Mouse (Mus musculus): Measurements from ENCODE around the gene Hist2h4. TPM values are rescaled to one million over a fixed set of nuclear protein-coding genes. Genes with fewer than 3 reads are reported as not detected.

Hist2h4 gene
- total RNA-seq, 1 experiment from 2014 or later: 61.8 TPM

DNA sequence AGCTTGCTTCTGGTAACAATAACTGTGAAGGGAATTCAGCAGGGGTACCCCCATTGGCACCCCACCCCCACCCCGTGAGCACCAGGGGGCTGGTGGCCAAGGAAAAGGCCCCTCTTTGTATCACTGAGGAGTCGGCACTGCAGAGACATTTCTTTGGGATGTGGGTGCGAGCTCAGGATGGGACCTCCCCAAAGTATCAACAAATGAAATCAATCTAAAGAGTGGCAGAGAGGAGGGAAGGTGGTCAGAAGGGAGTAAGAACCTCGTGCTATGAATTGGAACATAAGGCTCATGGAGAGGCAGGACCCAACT lies 14.1 kb downstream of the Hist2h4 start:
- ATAC-seq (ENCODE audit: extremely low read depth, insufficient number of reproducible peaks, low FRiP score, poor library complexity, severe bottlenecking): no peak

DNA sequence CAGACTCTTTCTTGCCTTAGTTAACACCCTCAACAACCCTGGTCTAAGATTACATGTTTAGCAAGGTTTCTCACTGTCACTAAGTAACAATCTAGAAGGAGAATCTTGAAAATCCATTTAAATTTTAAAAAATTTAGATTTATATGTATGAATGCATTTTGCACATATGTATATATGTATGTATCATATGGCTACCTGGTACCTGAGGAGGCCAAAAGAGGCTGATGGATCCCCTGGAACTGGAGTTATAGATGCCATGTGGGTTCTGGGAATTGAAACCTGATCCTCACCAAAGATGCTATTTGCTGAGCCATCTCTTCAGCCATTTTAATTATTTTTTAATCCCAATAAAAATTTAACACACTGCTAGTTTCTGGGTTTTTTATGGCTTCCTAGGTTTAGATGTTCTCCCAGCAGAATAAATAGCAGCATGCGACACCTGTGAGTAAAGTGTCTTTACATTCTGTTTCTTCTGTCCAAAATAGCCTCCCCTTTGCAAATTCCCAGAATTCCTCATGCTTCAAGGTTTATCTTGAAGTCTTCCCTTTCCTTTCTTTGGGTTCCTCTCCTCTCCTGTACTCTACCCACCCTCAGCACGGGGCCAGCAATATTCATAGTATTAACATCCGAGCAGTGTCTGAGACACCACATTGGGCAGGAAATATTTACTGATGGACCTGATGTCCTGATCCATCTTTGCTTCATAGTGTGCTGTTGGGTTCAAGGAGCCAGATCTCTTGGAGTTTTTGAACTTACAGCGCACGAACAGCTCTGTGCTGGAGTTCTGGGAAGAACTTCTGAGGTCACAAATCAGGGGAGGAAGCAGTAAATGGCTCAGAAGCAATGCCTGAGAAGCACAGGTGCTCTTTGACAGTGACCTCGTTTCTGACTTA lies 14.7 kb downstream of the Hist2h4 start:
- ATAC-seq (ENCODE audit: extremely low read depth, insufficient number of reproducible peaks, low FRiP score, poor library complexity, severe bottlenecking): no peak

DNA sequence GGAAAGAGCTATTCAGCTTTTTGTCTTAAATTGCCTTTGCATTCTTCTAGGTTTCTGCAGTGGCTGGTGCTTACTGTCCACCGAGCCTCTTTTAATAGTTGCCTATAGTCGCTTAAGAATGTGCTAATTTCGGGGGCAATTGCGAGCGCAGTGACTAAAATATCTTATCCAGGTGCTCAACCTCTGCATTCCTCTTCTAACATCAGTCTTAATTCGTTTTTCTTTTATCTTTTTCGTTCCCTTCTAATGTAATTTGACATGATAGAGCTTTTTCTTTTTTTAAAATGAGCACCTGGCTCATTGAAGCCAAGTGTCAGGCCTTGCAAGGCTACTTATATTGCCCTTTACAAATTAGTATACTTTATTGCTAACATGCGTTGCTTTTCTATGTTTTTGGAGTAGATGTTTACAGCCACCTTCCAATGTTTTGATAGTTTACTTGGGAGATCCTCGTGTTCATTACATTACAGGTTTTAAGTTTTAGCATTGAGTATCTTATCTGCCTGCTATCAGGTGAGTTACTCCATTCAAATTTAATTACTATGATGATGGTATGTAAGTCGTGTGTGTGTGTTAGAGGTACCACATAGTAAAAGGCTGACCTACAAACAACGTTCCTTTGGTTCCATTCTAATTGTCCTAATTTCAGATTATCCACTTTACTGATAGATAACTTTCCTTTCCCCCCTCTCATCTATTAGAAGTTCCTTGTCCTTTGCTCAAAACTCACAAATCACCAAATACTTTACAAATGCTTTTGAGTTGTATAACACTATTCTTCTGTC lies 15.6 kb downstream of the Hist2h4 start:
- no peak for ATAC-seq (ENCODE audit: extremely low read depth, insufficient number of reproducible peaks, low FRiP score, poor library complexity, severe bottlenecking)

DNA sequence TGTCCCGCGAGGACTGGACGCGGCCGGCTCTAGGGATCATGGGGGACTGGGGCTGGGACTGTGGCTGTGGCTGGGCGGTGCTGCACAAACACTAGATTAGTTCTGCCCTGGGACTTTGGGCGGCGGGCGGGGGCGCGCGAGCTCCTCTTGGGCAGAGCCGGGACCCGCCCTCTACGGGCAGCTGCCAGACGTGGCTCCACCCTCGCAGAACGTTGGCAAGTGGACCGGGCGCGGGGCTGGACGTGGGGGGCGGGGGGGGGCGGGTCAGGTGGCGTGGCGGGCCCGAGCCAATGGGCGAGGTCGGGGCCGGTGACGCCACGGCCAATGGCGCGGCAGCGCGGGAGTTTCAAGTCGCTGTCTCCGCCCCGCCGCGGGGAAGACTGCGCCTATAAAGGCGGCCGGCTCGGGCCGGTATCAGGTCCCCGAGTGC lies 16.7 kb downstream of the Hist2h4 start, which contains the start of gene Hist2h3c1:
Gene Hist2h3c1 (plus strand): TSS at position 259 of the 430 bp plus-strand sequence.
- peak; percentile 79 for ATAC-seq (ENCODE audit: extremely low read depth, insufficient number of reproducible peaks, low FRiP score, poor library complexity, severe bottlenecking)

DNA sequence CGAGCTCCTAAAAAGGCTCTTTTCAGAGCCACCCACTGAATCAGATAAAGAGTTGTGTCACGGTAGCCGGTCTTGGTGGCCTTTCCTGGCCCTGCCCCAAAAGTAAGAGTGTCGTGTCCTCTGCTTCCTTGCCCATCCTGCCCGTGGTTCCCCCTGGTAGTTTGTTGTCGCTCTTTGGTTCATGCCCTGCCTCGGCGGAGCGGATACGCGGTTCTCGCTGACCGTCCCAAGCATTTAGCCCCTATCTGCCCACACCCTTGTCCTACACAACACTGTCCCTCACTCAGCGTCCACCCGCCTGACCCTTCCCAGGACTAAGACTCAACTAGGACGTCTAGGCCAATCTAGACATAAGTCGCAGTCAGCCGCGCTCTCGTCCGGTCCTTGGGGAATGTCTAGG lies 17.1 kb downstream of the Hist2h4 start:
- ATAC-seq (ENCODE audit: extremely low read depth, insufficient number of reproducible peaks, low FRiP score, poor library complexity, severe bottlenecking): 0 out of 2 replicates have a peak, but pooled peaks have one; percentile 2

DNA sequence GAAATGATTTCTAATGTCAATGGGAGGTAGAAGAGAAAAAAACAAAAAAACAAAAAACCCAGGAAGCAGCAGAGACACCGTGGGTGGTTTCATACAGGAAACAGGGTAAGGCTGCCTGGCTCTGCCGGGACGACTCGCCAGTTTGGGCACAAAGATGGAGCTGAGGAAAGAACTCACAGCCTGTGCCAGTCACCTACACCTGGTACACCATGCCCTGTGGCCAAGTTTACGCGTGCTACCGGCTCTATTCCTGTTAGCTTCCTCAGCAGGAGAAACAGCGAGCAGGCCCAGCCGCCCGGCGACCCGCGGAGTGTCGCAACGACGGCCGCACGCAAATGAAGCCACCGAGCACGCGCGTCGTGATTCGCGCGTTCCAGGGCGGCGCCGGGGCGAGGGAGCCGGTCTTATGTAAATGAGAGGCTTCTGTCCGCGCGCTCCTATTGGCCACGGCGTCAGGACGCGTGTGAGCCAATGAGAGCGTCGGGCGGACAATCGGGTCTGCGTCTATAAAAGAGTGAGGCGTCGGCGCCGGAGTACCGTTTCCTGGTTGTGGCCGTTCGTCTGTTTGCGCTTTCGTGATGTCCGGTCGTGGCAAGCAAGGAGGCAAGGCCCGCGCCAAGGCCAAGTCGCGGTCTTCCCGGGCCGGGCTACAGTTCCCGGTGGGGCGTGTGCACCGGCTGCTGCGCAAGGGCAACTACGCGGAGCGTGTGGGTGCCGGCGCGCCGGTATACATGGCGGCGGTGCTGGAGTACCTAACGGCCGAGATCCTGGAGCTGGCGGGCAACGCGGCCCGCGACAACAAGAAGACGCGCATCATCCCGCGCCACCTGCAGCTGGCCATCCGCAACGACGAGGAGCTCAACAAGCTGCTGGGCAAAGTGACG lies 17.9 kb downstream of the Hist2h4 start, which contains the start of gene Hist2h2aa1:
Gene Hist2h2aa1 (plus strand): TSS at position 495 of the 884 bp plus-strand sequence.
- peak; percentile 79 for ATAC-seq (ENCODE audit: extremely low read depth, insufficient number of reproducible peaks, low FRiP score, poor library complexity, severe bottlenecking)

DNA sequence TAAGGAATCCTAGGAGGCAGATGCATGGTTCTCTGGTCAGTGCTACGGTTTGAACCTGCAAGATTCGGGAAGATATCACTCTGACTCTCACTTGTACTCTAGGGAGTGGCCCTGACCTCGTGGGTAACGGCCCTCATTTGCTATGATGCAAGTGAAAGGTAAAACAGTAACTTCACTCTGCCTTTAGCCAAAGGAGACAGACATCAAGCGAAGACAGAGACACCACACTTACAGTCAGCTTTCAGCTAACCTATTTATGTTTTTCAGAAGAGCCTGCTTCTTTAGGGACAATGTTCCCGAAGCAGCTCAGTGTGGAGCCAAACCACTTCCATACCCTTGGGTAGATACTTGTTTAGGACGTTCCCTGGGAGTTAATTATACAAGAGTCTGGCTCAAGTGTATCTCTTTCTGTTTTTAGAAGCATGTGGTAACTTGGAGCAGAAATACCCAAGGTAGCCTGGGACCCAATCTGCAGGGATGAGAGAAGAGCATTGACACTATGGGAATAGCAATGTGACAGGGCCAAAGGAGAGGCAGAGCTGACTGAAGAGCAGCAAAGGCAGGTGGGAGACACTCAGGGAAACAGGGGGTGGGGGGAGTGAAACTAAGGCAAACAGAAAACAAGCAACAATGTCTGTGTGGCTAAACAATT lies 19.1 kb downstream of the Hist2h4 start:
- ATAC-seq (ENCODE audit: extremely low read depth, insufficient number of reproducible peaks, low FRiP score, poor library complexity, severe bottlenecking): no peak

DNA sequence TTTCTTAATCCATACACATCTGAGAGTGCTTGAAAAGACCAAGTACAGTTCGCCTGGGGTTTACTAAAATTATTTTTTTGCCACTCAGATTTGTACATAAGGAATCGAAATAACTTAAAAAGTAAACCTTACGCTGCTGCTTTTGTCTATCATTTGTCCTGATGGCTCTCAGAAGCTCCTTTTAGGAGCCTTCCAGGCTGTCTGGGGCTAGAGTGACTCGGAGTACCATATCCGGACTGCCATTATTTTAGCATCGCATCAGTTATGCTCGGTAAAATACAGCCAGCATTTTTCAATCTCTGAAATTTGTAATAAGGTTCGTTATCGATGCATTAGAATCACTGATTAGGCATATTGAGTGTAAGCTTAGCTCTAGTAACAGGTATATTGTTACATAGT lies 22.3 kb downstream of the Hist2h4 start:
- ATAC-seq (ENCODE audit: extremely low read depth, insufficient number of reproducible peaks, low FRiP score, poor library complexity, severe bottlenecking): no peak

DNA sequence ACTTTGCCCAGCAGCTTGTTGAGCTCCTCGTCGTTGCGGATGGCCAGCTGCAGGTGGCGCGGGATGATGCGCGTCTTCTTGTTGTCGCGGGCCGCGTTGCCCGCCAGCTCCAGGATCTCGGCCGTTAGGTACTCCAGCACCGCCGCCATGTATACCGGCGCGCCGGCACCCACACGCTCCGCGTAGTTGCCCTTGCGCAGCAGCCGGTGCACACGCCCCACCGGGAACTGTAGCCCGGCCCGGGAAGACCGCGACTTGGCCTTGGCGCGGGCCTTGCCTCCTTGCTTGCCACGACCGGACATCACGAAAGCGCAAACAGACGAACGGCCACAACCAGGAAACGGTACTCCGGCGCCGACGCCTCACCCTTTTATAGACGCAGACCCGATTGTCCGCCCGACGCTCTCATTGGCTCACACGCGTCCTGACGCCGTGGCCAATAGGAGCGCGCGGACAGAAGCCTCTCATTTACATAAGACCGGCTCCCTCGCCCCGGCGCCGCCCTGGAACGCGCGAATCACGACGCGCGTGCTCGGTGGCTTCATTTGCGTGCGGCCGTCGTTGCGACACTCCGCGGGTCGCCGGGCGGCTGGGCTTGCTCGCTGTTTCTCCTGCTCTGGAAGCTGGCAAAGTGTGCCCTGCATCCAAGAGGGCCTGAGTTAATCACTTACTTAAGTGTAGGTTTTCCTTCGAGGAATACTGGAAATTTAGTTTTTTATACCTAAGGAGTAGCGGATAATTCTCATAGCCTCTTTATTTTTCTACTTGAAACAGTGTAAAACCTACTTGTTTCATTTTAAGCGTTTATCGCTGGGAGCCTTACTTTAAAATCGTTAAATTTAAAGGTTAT lies 22.9 kb downstream of the Hist2h4 start, which contains the start of gene Hist2h2aa2:
Gene Hist2h2aa2 (minus strand): TSS at position 328 of the 850 bp plus-strand sequence.
- ATAC-seq (ENCODE audit: extremely low read depth, insufficient number of reproducible peaks, low FRiP score, poor library complexity, severe bottlenecking): peak; percentile 77

DNA sequence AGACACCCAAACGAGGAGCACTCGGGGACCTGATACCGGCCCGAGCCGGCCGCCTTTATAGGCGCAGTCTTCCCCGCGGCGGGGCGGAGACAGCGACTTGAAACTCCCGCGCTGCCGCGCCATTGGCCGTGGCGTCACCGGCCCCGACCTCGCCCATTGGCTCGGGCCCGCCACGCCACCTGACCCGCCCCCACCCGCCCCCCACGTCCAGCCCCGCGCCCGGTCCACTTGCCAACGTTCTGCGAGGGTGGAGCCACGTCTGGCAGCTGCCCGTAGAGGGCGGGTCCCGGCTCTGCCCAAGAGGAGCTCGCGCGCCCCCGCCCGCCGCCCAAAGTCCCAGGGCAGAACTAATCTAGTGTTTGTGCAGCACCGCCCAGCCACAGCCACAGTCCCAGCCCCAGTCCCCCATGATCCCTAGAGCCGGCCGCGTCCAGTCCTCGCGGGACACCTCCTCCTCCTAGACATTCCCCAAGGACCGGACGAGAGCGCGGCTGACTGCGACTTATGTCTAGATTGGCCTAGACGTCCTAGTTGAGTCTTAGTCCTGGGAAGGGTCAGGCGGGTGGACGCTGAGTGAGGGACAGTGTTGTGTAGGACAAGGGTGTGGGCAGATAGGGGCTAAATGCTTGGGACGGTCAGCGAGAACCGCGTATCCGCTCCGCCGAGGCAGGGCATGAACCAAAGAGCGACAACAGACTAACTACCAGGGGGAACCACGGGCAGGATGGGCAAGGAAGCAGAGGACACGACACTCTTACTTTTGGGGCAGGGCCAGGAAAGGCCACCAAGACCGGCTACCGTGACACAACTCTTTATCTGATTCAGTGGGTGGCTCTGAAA lies 23.9 kb downstream of the Hist2h4 start, which contains the start of gene Hist2h3c2:
Gene Hist2h3c2 (minus strand): TSS at position 174 of the 840 bp plus-strand sequence.
- peak; percentile 80 for ATAC-seq (ENCODE audit: extremely low read depth, insufficient number of reproducible peaks, low FRiP score, poor library complexity, severe bottlenecking)

DNA sequence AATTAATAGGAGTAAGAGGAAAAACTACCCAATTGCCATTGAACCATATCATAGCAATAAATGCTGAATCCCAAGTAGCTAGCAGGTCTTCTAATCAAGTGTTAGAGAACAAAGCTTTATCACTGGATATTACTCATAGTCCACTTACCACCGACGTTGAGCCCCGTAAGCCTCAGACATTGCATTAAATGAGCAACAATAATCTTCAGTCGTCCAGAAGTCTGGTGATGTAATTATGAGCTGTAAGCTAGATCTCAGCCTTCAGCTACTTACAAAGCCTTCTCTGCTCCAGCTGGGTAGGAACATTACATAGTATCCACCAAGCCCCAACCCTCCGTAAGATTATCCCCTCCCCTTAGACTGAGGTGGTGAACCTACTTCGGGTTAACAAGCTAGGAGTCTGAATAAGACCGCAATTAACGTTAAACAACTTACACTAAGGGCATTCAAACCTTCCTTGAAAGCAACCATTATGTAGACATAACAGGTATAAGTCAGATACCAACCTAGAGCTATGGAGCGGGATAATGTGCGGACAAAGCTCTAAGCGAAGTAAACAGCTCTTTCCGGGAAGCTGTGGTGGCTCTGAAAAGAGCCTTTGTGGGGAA lies 25.1 kb downstream of the Hist2h4 start:
- no peak for ATAC-seq (ENCODE audit: extremely low read depth, insufficient number of reproducible peaks, low FRiP score, poor library complexity, severe bottlenecking)

DNA sequence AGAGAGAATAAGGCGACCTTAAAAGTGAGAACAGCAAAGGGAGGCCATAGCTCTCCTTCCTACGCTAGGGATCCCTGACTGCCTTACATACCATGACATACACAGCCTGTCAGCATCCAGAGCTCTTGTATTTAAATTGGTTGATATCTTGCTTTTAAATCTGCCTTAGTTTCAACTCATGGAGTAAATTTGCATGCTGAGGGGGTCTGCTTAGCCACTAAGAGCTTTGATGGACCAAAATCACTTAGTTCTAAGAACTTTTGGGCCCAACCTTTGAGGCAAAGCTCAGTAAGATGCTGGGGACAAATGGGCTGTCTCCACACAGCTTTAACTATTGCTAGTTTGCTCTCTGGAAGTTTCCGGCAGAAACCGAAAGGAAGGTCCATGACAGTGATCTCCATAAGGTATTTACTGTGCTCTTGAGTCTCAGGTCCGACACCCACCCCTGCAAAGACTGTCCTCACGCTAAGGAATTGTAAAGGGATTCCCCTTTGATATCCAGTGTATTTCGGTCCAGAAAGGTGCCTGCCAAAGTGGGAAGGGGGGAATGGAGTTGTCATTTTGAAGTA lies 25.7 kb downstream of the Hist2h4 start:
- ATAC-seq (ENCODE audit: extremely low read depth, insufficient number of reproducible peaks, low FRiP score, poor library complexity, severe bottlenecking): no peak

DNA sequence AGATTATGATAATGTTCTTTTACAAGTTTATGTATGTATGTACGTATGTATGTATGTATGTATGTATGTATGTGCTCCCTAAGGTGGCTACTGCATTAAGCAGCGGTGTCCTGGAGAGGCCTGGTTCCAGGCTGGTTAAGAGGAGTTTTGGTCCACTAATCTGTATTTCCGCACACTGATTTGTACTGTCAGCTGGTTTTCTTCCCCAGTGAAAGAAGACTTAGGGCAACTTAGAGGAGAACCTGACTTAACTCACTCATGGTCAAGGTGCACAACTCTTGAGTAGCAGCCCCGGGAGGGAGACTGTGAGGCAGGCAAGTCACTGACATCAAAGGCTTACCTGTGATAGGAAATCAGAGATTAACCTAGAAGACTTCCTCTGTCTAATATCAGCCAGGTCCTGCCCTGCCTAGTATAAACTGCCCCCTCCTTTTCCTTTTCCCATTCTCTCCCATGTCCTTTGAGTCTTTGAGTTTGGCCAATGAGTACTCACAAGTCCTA lies 26.2 kb downstream of the Hist2h4 start:
- no peak for ATAC-seq (ENCODE audit: extremely low read depth, insufficient number of reproducible peaks, low FRiP score, poor library complexity, severe bottlenecking)

DNA sequence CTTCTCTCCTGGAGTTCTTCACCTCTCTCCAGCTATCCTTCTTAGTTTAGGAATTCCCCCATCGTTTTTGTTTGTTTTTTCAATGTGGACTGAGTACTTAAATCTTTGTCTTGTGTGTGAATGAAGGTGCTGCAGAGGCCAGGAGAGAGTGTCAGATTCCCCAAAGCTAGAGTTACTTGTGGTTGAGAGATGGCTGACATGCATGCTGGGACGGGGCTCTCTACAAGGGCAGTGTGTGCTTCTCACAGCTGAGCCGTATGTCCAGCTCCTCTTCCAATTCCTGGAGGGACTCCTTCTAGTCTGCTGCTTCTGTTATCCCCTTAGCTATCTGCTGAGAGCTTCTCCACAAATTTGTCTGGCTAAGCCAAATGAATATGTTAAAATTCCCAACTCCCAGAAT lies 27.3 kb downstream of the Hist2h4 start:
- ATAC-seq (ENCODE audit: extremely low read depth, insufficient number of reproducible peaks, low FRiP score, poor library complexity, severe bottlenecking): no peak

DNA sequence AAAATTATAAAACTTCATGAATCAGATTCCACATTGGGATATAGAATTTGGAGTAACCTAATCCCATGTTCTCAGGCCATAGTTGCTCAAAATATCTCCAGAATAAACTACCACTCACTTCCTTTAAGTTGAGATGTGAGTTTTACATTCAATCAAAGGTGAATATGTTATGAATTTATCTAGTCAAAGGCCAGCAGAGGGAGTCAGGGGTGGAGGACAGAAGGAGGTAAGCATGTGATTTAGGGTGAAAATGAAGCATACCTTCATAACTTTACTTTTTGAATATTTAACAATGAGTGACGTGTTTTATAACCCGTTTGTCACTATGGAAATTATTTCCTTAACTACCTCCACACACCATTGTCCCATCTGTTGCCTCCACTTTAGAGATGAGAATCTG lies 28.2 kb downstream of the Hist2h4 start:
- no peak for ATAC-seq (ENCODE audit: extremely low read depth, insufficient number of reproducible peaks, low FRiP score, poor library complexity, severe bottlenecking)

DNA sequence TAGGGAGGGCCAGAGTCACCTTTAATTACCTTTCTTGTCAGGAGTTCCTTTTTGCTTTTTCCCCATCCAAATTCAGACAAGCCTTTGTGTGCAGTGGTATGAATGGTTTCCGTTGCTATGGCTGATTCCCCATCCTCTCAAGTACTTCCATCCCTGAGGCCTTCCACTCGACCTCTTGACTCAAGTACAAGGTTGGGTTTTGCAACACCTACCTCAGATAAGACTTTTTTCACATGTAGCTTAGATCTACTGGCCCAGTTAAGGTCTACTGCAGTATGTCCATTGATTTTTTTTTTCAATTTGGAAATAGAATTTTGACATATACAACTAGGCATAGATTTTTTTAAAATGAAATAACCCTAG lies 31.4 kb downstream of the Hist2h4 start:
- ATAC-seq (ENCODE audit: extremely low read depth, insufficient number of reproducible peaks, low FRiP score, poor library complexity, severe bottlenecking): no peak

Data from neutrophil, adult 5-6 weeks (primary cell).